Mouse (Mus musculus) kidney, adult 2 months (tissue): ENCODE measurements around the gene Vmn2r7. TPM values are rescaled to one million over a fixed set of nuclear protein-coding genes. Genes with fewer than 3 reads are reported as not detected.
"Not testable (repeated sequence)": the region's sequence is repeated elsewhere in the genome, so short reads cannot be mapped to it uniquely, and the experiment has no call there.

Experiments
- DNase-seq: peaks from one replicate; pipeline ENCODE4 v3.0.0; 2021
- H3K27ac ChIP-seq: fragments of 200-500 bp; 2 replicates; pipeline ENCODE4 v1.5.1; 2012; ENCODE audit warnings: low read depth, low read length, control low read depth, inconsistent platforms; ENCODE audit not compliant: insufficient read depth
- H3K27me3 ChIP-seq: fragments of 200-500 bp; replicated peaks from 2 replicates; pipeline ENCODE4 v1.6.1; 2012; ENCODE audit warnings: mild to moderate bottlenecking, moderate library complexity, low read length, inconsistent platforms; ENCODE audit not compliant: control insufficient read depth, insufficient read depth
- H3K36me3 ChIP-seq: fragments of 200-500 bp; 2 replicates; pipeline ENCODE4 v1.6.1; 2012; ENCODE audit warnings: mild to moderate bottlenecking, moderate library complexity, low read length, inconsistent platforms; ENCODE audit not compliant: control insufficient read depth, insufficient read depth
- H3K4me1 ChIP-seq: fragments of 200-500 bp; 2 replicates; pipeline ENCODE4 v1.6.1; 2011; ENCODE audit warnings: low read length; ENCODE audit not compliant: control insufficient read depth, insufficient read depth
- H3K4me3 ChIP-seq: fragments of 200-500 bp; 2 replicates; pipeline ENCODE4 v1.5.1; 2011; ENCODE audit warnings: mild to moderate bottlenecking, low read depth, low read length, control low read depth; ENCODE audit not compliant: insufficient read depth
- CTCF ChIP-seq: fragments of 200-500 bp; conservative IDR thresholded peaks from 2 replicates; pipeline ENCODE4 v1.5.1; 2011; ENCODE audit warnings: low read depth, mild to moderate bottlenecking, control low read depth, low read length, moderate library complexity, mixed read lengths; ENCODE audit not compliant: insufficient read depth, insufficient read length
- POLR2A ChIP-seq: fragments of 200-500 bp; IDR thresholded peaks from one replicate; pipeline ENCODE4 v1.6.1; 2011; ENCODE audit warnings: low read depth, low read length, control low read depth
- WGBS: fragments of 180-500 bp; shearing (Covaris S2); methylation state at CpG from one replicate; pipeline ENCODE4 v1.1.7; 2018; 5-methylcytosine and 5-hydroxymethylcytosine counted together
- polyA plus RNA-seq: library from polyadenylated mRNA; depleted of rRNA; stranded (reverse); fragments of >200 nt; gene quantifications from 2 replicates; pipeline ENCODE4 v1.2.3, GENCODE M21; 2012; rRNA removed

Vmn2r7 gene
- not detected in 2 replicates for polyA plus RNA-seq

DNA sequence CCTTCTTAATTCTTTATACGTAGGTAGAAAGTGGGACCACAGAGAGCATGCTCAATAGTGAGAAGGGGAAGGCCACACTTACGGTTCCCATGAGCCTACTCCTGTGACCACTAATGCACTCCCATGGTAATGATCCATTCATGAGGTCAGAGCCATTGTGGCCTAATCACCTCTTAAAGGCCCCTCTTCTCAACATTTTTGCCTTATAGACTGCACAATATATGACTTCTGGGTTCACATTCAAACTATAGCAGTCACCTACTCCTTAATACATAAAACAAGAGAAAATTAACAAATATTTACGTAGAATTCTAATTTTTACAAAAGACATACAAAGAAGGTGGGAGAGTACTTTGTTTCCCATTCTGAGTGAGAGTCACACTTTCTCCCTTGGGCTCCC lies at the start of gene Vmn2r7:
TSS of gene Vmn2r7 (minus strand) at position 101 of the 400 bp plus-strand sequence.
- WGBS: 87% methylated on average over 3 of the region's 3 CpGs
- not testable (repeated sequence) for H3K4me3 ChIP-seq, H3K4me1 ChIP-seq, H3K27ac ChIP-seq, H3K36me3 ChIP-seq, H3K27me3 ChIP-seq, DNase-seq

DNA sequence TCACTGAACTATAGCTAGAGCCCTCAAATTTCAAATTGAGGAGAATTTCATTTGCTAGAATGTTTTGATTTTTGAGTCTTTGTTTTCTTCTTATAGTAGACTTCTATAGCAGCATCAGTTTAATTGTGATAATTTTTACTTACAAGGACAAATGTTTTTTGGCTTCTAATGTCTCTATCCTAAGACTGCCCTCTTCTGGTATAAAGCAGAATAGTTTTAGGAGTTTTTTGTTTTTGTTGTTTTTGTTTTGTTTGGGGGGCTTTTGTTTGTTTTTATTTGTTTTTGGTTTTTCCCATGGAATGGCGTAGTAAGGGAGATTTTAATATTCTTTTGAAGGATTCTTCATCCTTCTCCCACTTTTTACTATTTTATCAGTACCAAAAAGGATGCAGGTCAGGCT lies 45.2 kb upstream of the Vmn2r7 start:
- no peak for DNase-seq
- WGBS: 47% methylated on average over 1 of the region's 1 CpGs
- no peaks in the 10 kb centered on the region for H3K27me3 ChIP-seq

DNA sequence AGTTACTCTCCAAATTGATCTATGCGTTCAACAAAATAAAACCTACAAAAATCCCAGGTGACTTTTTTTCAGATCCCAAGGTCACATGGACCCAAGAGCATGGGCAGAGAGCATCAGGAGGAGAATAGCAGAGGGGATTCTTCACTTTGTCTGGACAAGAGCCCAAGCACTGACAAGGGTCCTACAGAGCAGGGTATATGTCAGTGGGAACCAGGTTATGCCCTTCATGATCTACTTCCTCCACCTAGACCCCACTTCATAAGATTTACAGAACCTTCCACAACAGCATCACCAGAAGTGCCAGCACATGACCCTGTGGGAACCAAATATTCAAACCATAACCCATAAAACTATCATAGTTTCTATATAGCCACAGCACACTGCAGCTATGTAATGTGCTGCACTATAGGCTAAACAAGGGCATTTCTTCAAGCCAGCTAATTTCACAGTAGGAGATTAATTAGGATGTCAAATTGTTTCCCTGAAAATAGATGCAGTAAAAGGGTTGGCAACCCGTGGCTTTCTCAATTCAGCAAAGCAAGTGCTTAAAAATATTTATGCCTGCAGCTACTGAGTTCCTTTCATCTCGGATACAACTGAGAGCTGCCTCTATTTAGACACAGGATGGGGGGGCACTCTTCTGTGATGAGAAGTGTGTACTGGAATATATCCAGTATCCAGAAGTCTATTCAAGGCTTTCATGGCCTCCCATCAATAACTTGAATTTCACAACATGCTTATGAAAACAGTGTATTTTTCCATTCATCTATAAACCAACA lies 33.8 kb upstream of the Vmn2r7 start:
- H3K27me3 ChIP-seq: no peaks in the 10 kb centered on the region
- no peak for DNase-seq
- H3K4me1 ChIP-seq: no peaks in the 10 kb centered on the region
- H3K4me3 ChIP-seq: no peak overlapping the region
- 53% methylated on average over 3 of the region's 3 CpGs for WGBS
- no peaks in the 10 kb centered on the region for H3K36me3 ChIP-seq
- TF ChIP-seq POLR2A: no peak
- TF ChIP-seq CTCF: no peak
- no peak overlapping the region for H3K27ac ChIP-seq

More for the DNA sequence above, 45.2 kb upstream of the Vmn2r7 start:
- Histone ChIP-seq H3K4me3 (no peak overlapping the region), H3K36me3 (no peaks in the 10 kb centered on the region), H3K4me1 (no peaks in the 10 kb centered on the region), H3K27ac (no peak overlapping the region)
- TF ChIP-seq POLR2A (no peak), CTCF (no peak)

DNA sequence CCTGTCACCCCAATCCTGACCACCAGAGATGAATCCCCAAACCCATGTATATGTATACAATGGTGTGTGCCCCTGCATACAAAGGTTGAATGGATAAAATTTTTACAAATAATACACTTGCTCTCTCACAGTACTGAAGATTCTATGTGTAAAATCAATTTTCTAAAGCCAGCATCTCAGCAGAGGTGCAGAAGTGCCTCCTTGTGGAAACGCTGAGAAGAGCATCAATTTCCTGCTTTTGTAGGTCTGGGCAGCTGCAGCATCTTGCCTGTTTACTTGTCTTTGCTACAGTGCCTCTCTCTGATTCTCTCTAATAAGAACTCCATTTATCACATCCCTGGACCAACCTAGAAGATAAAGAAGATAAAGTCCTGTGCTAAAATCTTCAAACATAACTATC lies 32.1 kb upstream of the Vmn2r7 start:
- H3K4me1 ChIP-seq: no peaks in the 10 kb centered on the region
- no peaks in the 10 kb centered on the region for H3K27me3 ChIP-seq
- no peak for DNase-seq
- H3K27ac ChIP-seq: no peak overlapping the region
- WGBS: 67% methylated on average over 1 of the region's 1 CpGs
- no peak overlapping the region for H3K4me3 ChIP-seq
- H3K36me3 ChIP-seq: no peaks in the 10 kb centered on the region
- TF ChIP-seq POLR2A (no peak), CTCF (no peak)

- DNase-seq: no peak
- Histone ChIP-seq H3K27me3 (no peaks in the 10 kb centered on the region), H3K27ac (no peak overlapping the region), H3K36me3 (no peaks in the 10 kb centered on the region), H3K4me3 (no peak overlapping the region), H3K4me1 (no peaks in the 10 kb centered on the region)
- 91% methylated on average over 2 of the region's 2 CpGs for WGBS
- no peak for TF ChIP-seq POLR2A
- no peak for TF ChIP-seq CTCF
Measured at GRCm38 (mm10) chr3:64842881-64843280, 1.7 kb downstream of the Vmn2r7 start.

DNA sequence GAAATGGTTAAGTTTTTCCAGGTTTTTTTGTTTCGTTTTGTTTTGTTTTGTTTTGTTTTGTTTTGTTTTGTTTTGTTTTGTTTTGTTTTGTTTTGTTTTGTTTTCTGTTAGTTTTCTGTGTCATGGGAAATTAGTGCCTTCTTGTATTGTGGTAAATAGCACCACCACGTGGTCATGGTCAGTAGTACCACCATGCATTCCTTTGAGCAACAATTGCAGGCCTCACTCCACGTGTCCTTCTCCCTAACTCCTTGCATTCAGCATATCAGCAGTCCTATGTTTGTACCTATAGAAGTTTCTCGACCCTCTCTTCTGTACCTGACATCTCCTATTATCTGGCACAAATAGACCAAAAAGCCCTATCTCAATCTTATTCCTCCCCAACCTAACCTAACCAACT lies 2.3 kb downstream of the Vmn2r7 start:
- Histone ChIP-seq H3K36me3 (no peaks in the 10 kb centered on the region), H3K27me3 (no peaks in the 10 kb centered on the region), H3K4me1 (no peaks in the 10 kb centered on the region), H3K27ac (no peak overlapping the region), H3K4me3 (no peak overlapping the region)
- 12% methylated on average over 4 of the region's 4 CpGs for WGBS
- DNase-seq: peak; percentile 53
- TF ChIP-seq CTCF: peak; percentile 72
- TF ChIP-seq POLR2A: no peak

GRCm38 (mm10) chr3:64831134-64831533 lies 13.4 kb downstream of the Vmn2r7 start:
- no peak for TF ChIP-seq POLR2A
- no peak for TF ChIP-seq CTCF
- DNase-seq: no peak
- no peaks in the 10 kb centered on the region for H3K27me3 ChIP-seq
- H3K27ac ChIP-seq: no peak overlapping the region
- no peaks in the 10 kb centered on the region for H3K36me3 ChIP-seq
- no peak overlapping the region for H3K4me3 ChIP-seq
- H3K4me1 ChIP-seq: no peaks in the 10 kb centered on the region
- 85% methylated on average over 1 of the region's 1 CpGs for WGBS
